Mouse (Mus musculus) left cerebral cortex, postnatal 10 days (tissue): Measurements from ENCODE around the gene Dclre1c. TPM values are rescaled to one million over a fixed set of nuclear protein-coding genes. Genes with fewer than 3 reads are reported as not detected.

Source experiments
- DNase-seq, 2 experiments: peaks; one replicate each; pipeline ENCODE4 v3.0.0; 2021 to 2022; ENCODE audit warnings: low spot score in 2 of 2, mixed read lengths in 1 of 2; ENCODE audit errors: extremely low spot score in 1 of 2
- intact Hi-C: fragments of 180-260 bp; cut with DNase I; formaldehyde crosslinking; loops from one replicate; pipeline ENCODE4 v1.15.1; 2025
- total RNA-seq, 2 experiments: library from RNA; stranded (reverse); gene quantifications; 2 replicates each; pipeline ENCODE4 v1.2.3; 2021

The Dclre1c gene
- total RNA-seq, 2 experiments from 2014 or later, result 9.6 to 11.8 TPM

GRCm38 (mm10) chr2:3456590-3456989 lies 32.7 kb downstream of the Dclre1c start:
- no peak for DNase-seq
- intact Hi-C loops, result no loop called here

- intact Hi-C loops, result no loop called here
- no peak for DNase-seq
These were observed 50.0 kb downstream of the Dclre1c start for GRCm38 (mm10) chr2:3473891-3474290.

- intact Hi-C loops, result no loop called here
- DNase-seq, result peak; percentile 49 to 69
These were observed 50.5 kb downstream of the Dclre1c start for GRCm38 (mm10) chr2:3474361-3474805.

GRCm38 (mm10) chr2:3474861-3475283 lies 50.9 kb downstream of the Dclre1c start, which contains the start of gene Suv39h2:
Gene Suv39h2 (minus strand): TSS chr2:3475031.
- DNase-seq, result peak; percentile 93 to 98
- intact Hi-C loops, result no loop called here

GRCm38 (mm10) chr2:3475746-3476251 lies 51.9 kb downstream of the Dclre1c start:
- no peak for DNase-seq
- intact Hi-C loops, result no loop called here

GRCm38 (mm10) chr2:3480239-3480638 lies 56.3 kb downstream of the Dclre1c start:
- intact Hi-C loops, result no loop called here
- DNase-seq, result no peak

GRCm38 (mm10) chr2:3489816-3490215 lies 65.9 kb downstream of the Dclre1c start:
- intact Hi-C loops, result no loop called here
- no peak for DNase-seq

- intact Hi-C loops, result no loop called here
- DNase-seq, result no peak
These were observed 70.0 kb downstream of the Dclre1c start for GRCm38 (mm10) chr2:3493833-3494409.

- DNase-seq, result no peak
- intact Hi-C loops, result no loop called here
These were observed 75.6 kb downstream of the Dclre1c start for GRCm38 (mm10) chr2:3499543-3499942.

- DNase-seq, result no peak
- intact Hi-C loops, result no loop called here
These were observed 77.0 kb downstream of the Dclre1c start for GRCm38 (mm10) chr2:3500886-3501285.

- intact Hi-C loops, result loop anchor here (5.0 kb wide), 1 partner anchor 70 kb away; no protein-coding TSS in a partner anchor
- peak in 1 of 2 experiments; percentile 56 for DNase-seq
These were observed 88.1 kb downstream of the Dclre1c start for GRCm38 (mm10) chr2:3512076-3512475.

GRCm38 (mm10) chr2:3512552-3513454 lies 88.9 kb downstream of the Dclre1c start, which contains the start of the genes Gm45902, Hspa14 and Cdnf:
Gene Gm45902 (minus strand): TSS chr2:3512790.
Gene Hspa14 (minus strand): TSS chr2:3512814.
Gene Cdnf (plus strand): TSS chr2:3513030.
- intact Hi-C loops, result loop anchor here (5.0 kb wide), 1 partner anchor 71 kb away; no protein-coding TSS in a partner anchor
- DNase-seq, result peak; percentile 96 to 99

Other genes starting within 250 kb of the Dclre1c start
- 10 to 100 TPM; 77.6 to 85.1 TPM for gene Nmt2, start 139.9 kb upstream of the Dclre1c start, total RNA-seq
- 1 to 10 TPM; 7.3 to 8.0 TPM for gene Rpp38, start 91.5 kb upstream of the Dclre1c start, total RNA-seq
- gene Acbd7, start 88.0 kb upstream of the Dclre1c start, total RNA-seq, result 1 to 10 TPM; 1.7 to 1.9 TPM
- not detected for gene Olah, start 26.9 kb upstream of the Dclre1c start, total RNA-seq
- 1 to 10 TPM; 3.1 to 3.2 TPM for gene Meig1, start 1.5 kb upstream of the Dclre1c start, total RNA-seq
- 1 to 10 TPM; 3.9 to 4.2 TPM for gene Suv39h2, start 50.9 kb downstream of the Dclre1c start, total RNA-seq
- 1 to 10 TPM; 5.3 to 6.8 TPM for gene Gm45902, start 88.7 kb downstream of the Dclre1c start, total RNA-seq
- gene Hspa14, start 88.7 kb downstream of the Dclre1c start, total RNA-seq, result 10 to 100 TPM; 44.3 to 51.0 TPM
- gene Cdnf, start 88.9 kb downstream of the Dclre1c start, total RNA-seq, result 1 to 10 TPM in 1 of 2 experiments, under 1 TPM in 1; 0.97 to 1.1 TPM
- gene Fam107b, start 146.4 kb downstream of the Dclre1c start, total RNA-seq, result 10 to 100 TPM; 11.0 to 13.3 TPM